ENCODE assay signal across 9 mouse cellular contexts in the genomic region with DNA sequence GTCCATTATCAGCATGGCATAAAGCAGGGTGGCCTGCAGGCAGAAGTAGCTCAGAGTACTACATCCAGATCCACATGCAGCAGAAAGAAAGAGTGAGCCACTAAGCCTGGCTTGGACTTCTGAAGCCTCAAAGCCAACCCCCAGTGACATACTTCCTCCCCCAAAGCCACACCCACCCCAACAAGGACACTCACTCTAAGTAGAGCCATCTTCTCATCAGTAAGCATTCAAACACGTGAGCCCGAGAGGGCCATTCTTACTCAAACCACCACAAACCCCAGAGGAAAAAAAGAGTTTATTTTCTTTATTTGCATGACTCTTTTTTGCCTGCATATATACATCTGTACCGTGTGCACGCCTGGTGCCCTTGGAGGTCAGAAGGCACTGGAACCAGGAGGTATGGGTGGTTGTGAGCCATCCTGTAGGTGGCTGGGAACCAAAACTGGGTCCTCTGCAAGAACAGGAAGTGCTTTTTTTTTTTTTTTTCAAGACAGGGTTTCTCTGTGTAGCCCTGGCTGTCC. TPM values are rescaled to one million over a fixed set of nuclear protein-coding genes. Genes with fewer than 3 reads are reported as not detected.
A peak's percentile ranks its signal among the peaks of the same experiment; 100 is the strongest.
DNase-seq lines count a peak whose midpoint lies in the region; ATAC-seq and TF ChIP-seq lines count a peak whose summit lies in the region.
"Had no signal": no experiment of that assay in that cellular context is flagged by ENCODE, and none has a peak within 500 bp of the region (broad histone marks: within the 10 kb centered on the region; RNA-seq: fewer than 3 reads in every experiment).

No protein-coding gene starts in this region.

- H3K36me3 ChIP-seq in C2C12 (ENCODE audit: control insufficient read depth, insufficient read depth) = no peaks in the 10 kb centered on the region
- no peaks in the 10 kb centered on the region for H3K36me3 ChIP-seq in embryonic facial prominence, embryonic 11.5 days (replicated peaks; ENCODE audit: control insufficient read depth, insufficient read depth, low read depth, low read length)
- no peaks in the 10 kb centered on the region for H3K36me3 ChIP-seq in intestine, embryonic 15.5 days

- H3K27me3 ChIP-seq in C2C12 (ENCODE audit: control insufficient read depth, insufficient read depth, insufficient read length) = no peaks in the 10 kb centered on the region
- no peaks in the 10 kb centered on the region for H3K27me3 ChIP-seq in embryonic facial prominence, embryonic 11.5 days (ENCODE audit: control insufficient read depth, insufficient read depth, low read length)
- no peaks in the 10 kb centered on the region for H3K27me3 ChIP-seq in intestine, embryonic 15.5 days (replicated peaks)
- H3K27me3 ChIP-seq: Patski had no signal

- WGBS in embryonic facial prominence, embryonic 11.5 days = 35% methylated on average over 4 of the region's 4 CpGs
- 28% methylated on average over 4 of the region's 4 CpGs for WGBS in intestine, embryonic 15.5 days

- peaks cover 43% of the 10 kb centered on the region for H3K79me2 ChIP-seq in C2C12 (ENCODE audit: control insufficient read depth, insufficient read depth)

- H3ac ChIP-seq in C2C12 (ENCODE audit: control insufficient read depth, insufficient read length, low read depth) = no peak overlapping the region

- TF ChIP-seq CTCF in C2C12 (IDR thresholded peaks at IDR 0.05; ENCODE audit: control insufficient read depth, insufficient read depth, insufficient read length) = no peak

- H3K9ac ChIP-seq in embryonic facial prominence, embryonic 11.5 days (replicated peaks; ENCODE audit: low read length) = peak overlapping the region; percentile 92
- H3K9ac ChIP-seq in intestine, embryonic 15.5 days = peak overlapping the region; percentile 26

- H3K4me2 ChIP-seq in embryonic facial prominence, embryonic 11.5 days (ENCODE audit: low read depth, low read length) = peak overlapping the region; percentile 34
- H3K4me2 ChIP-seq in intestine, embryonic 15.5 days (replicated peaks) = peak overlapping the region; percentile 70

- H3K4me3 ChIP-seq in C2C12 (ENCODE audit: insufficient read depth, poor library complexity, severe bottlenecking) = peak overlapping the region; percentile 74
- peak overlapping the region; percentile 82 for H3K4me3 ChIP-seq in embryonic facial prominence, embryonic 11.5 days (ENCODE audit: low read depth, low read length)
- peak overlapping the region; percentile 69 for H3K4me3 ChIP-seq in intestine, embryonic 15.5 days (replicated peaks)

- no peaks in the 10 kb centered on the region for H3K9me3 ChIP-seq in embryonic facial prominence, embryonic 11.5 days (replicated peaks; ENCODE audit: control insufficient read depth, low read length)
- no peaks in the 10 kb centered on the region for H3K9me3 ChIP-seq in intestine, embryonic 15.5 days

- H3K4me1 ChIP-seq in embryonic facial prominence, embryonic 11.5 days (ENCODE audit: control insufficient read depth, insufficient read depth, low read length) = 0 out of 2 replicates have a peak, but pooled peaks cover 2% of the 10 kb centered on the region
- peaks cover 10% of the 10 kb centered on the region; the same call in 1 of the 2 replicates for H3K4me1 ChIP-seq in intestine, embryonic 15.5 days (replicated peaks)

- H3K27ac ChIP-seq in embryonic facial prominence, embryonic 11.5 days (replicated peaks; ENCODE audit: low read depth, low read length) = no peak overlapping the region
- peak overlapping the region; percentile 41; the same call in 1 of the 2 replicates for H3K27ac ChIP-seq in intestine, embryonic 15.5 days

- no peak for DNase-seq in frontal cortex, postnatal 36 days (ENCODE audit: low spot score in 2 of 2)
- no peak for DNase-seq in embryonic facial prominence, embryonic 11.5 days (ENCODE audit: low spot score)
- no peak for DNase-seq in ovary, postnatal 36 days (ENCODE audit: low spot score)
- no peak for DNase-seq in gastrocnemius, adult 8-10 months (ENCODE audit: low spot score in 2 of 2)

- peak; percentile 51 for ATAC-seq in frontal cortex, adult (ENCODE audit: low TSS enrichment)
- ATAC-seq in embryonic facial prominence, embryonic 11.5 days (replicated peaks; ENCODE audit: insufficient number of reproducible peaks, low FRiP score, low TSS enrichment, low read depth) = peak; percentile 68
- ATAC-seq in intestine, embryonic 15.5 days = peak; percentile 27
- ATAC-seq in megakaryocyte progenitor cell, adult 5-6 weeks (replicated peaks; ENCODE audit: poor library complexity) = peak; percentile 35

- peaks cover 39% of the 10 kb centered on the region for H3K79me3 ChIP-seq in C2C12 (ENCODE audit: low read depth)

TF ChIP-seq in C2C12, 6 proteins besides CTCF, POLR2A, EP300 and RAD21:
- no peak for TF ChIP-seq CEBPB (IDR thresholded peaks at IDR 0.05; ENCODE audit: low read depth)
- peak; percentile 9 for TF ChIP-seq MAX (IDR thresholded peaks at IDR 0.05)

RNA-seq across cellular contexts. Expression of a gene that starts 0.5 kb away (rescaled TPM):
- 23.4 TPM for polyA plus RNA-seq in C2C12 (2012; fragmentation: generic; extraction: Trizol)
- 89.3 and 92.7 TPM in 2 replicates for polyA plus RNA-seq in embryonic facial prominence, embryonic 11.5 days (2014; fragmentation: Nextera tagmentation; extraction: Ambion mirVana)
- 164 and 166 TPM in 2 replicates for polyA plus RNA-seq in intestine, embryonic 15.5 days (2015; fragmentation: Nextera tagmentation; extraction: Ambion mirVana)
- total RNA-seq in megakaryocyte progenitor cell, adult 5-6 weeks (2015) = 245 and 252 TPM in 2 replicates
- 194 and 212 TPM in 2 replicates for total RNA-seq in megakaryocyte progenitor cell, adult 5-6 weeks (2017)
- 10 to 100 TPM; 56.3 to 83.2 (median 68.9) TPM for total RNA-seq in gastrocnemius, adult 8-10 months (2022)

RNA-seq across cellular contexts. Expression of a gene that starts 17.4 kb away (rescaled TPM):
- not detected for polyA plus RNA-seq in C2C12 (2012; fragmentation: generic; extraction: Trizol)
- polyA plus RNA-seq in embryonic facial prominence, embryonic 11.5 days (2014; fragmentation: Nextera tagmentation; extraction: Ambion mirVana) = not detected in 2 replicates
- not detected in 2 replicates for polyA plus RNA-seq in intestine, embryonic 15.5 days (2015; fragmentation: Nextera tagmentation; extraction: Ambion mirVana)
- not detected in 2 replicates for total RNA-seq in megakaryocyte progenitor cell, adult 5-6 weeks (2015)
- not detected in 2 replicates for total RNA-seq in megakaryocyte progenitor cell, adult 5-6 weeks (2017)
- total RNA-seq in gastrocnemius, adult 8-10 months (2022) = not detected
- polyA plus RNA-seq: Patski had no signal

RNA-seq across cellular contexts. Expression of a gene that starts 42.5 kb away (rescaled TPM):
- polyA plus RNA-seq in C2C12 (2012; fragmentation: generic; extraction: Trizol) = 300 TPM
- 315 and 318 TPM in 2 replicates for polyA plus RNA-seq in embryonic facial prominence, embryonic 11.5 days (2014; fragmentation: Nextera tagmentation; extraction: Ambion mirVana)
- polyA plus RNA-seq in intestine, embryonic 15.5 days (2015; fragmentation: Nextera tagmentation; extraction: Ambion mirVana) = 335 and 338 TPM in 2 replicates
- 237 and 249 TPM in 2 replicates for total RNA-seq in megakaryocyte progenitor cell, adult 5-6 weeks (2015)
- 159 and 183 TPM in 2 replicates for total RNA-seq in megakaryocyte progenitor cell, adult 5-6 weeks (2017)
- total RNA-seq in gastrocnemius, adult 8-10 months (2022) = 100 to 1,000 TPM; 183 to 225 (median 215) TPM

RNA-seq across cellular contexts. Expression of a gene that starts 42.5 kb away (rescaled TPM):
- 8.3 TPM for polyA plus RNA-seq in C2C12 (2012; fragmentation: generic; extraction: Trizol)
- polyA plus RNA-seq in embryonic facial prominence, embryonic 11.5 days (2014; fragmentation: Nextera tagmentation; extraction: Ambion mirVana) = 74.2 and 81.7 TPM in 2 replicates
- 35.9 and 37.0 TPM in 2 replicates for polyA plus RNA-seq in intestine, embryonic 15.5 days (2015; fragmentation: Nextera tagmentation; extraction: Ambion mirVana)
- 44.1 and 48.1 TPM in 2 replicates for total RNA-seq in megakaryocyte progenitor cell, adult 5-6 weeks (2015)
- 102 and 143 TPM in 2 replicates for total RNA-seq in megakaryocyte progenitor cell, adult 5-6 weeks (2017)
- 10 to 100 TPM; 16.4 to 20.8 (median 18.5) TPM for total RNA-seq in gastrocnemius, adult 8-10 months (2022)
